Mouse (Mus musculus): Measurements from ENCODE around the gene Gm6592.
"Not testable (repeated sequence)": the region's sequence is repeated elsewhere in the genome, so short reads cannot be mapped to it uniquely, and the experiment has no call there.

Gene Gm6592

DNA sequence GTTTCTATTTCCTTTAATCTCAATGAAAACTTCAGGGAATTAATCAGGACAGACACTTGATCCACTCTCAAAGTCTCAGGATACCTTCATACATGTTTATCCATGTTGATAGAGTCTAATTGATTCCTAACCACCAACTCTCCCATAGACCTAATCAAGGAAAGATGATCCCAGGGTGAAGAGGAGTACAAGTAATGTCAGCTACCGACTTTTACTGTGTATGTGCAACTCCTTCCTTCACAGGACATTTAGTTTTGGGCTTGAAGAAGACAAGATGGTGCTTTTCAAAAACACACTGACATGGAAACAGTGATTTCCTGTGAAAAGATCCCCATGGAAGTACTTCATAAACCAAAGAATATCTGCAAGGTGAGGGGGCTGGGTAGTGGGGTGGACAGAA, at the start of gene Gm6592:
Gm6592 (plus strand) TSS at position 301 of the 400 bp plus-strand sequence.
- no peak for DNase-seq (ENCODE audit: low read depth, low spot score)

DNA sequence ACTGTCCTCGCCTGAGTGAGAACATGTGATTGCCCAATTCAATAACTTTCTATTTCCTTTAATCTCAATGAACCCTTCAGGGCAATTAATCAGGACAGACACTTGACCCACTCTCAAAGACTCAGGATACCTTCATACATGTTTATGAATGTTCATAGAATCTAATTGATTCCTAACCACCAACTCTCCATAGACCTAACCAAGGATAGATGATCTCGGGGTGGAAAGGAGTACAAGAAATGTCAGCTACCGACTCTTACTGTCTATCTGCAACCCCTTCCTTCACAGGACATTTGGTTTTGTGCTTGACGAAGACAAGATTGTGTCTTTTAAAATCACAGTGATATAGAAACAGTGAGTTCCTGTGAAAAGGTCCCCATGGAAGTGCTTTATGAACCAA, 40.4 kb upstream of the Gm6592 start, which contains the start of gene Ssxb5:
Ssxb5 (plus strand) TSS at position 301 of the 400 bp plus-strand sequence.
- DNase-seq (ENCODE audit: low read depth, low spot score) = not testable (repeated sequence)

DNA sequence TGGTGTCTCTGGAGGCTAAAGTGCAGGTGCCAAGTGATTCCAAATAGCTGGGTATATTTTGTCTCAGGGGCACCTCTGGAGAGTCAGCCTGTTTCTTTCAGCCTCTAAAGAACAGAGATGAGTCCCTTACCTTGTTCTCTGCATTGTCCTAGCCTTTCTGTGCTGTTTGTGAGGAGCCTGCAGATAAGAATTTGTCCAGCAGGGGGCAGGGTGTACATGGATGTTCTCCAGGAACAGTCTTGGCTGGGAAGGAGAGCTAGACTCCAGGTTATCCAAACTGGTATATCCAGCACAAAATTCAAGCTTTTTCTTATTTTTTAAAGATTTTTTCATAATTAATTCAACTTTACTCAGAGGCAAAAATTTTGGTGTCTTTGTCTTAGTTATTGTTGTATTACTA, 11.8 kb upstream of the Gm6592 start:
- DNase-seq (ENCODE audit: low read depth, low spot score) = peak; percentile 4

DNA sequence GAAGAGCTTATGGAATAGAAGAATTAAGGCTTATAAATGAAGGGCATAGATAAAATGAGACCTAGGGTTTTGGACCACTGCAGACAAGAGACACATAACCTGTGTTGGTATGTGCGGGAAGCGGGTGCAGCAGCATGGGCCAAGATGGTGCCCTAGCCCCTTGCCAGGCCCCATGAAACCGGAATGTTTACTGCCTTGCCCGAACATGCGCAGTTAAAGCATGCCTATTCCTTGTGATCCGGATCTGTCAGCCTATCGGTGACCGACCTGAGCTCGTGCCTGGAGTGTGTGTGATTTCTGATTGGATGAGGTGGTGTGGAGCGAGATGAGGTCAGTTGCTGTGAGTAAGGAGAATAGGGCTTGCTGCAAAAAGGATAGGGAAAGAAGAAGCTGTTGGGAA, 8.7 kb downstream of the Gm6592 start:
- no peak for DNase-seq (ENCODE audit: low read depth, low spot score)

DNA sequence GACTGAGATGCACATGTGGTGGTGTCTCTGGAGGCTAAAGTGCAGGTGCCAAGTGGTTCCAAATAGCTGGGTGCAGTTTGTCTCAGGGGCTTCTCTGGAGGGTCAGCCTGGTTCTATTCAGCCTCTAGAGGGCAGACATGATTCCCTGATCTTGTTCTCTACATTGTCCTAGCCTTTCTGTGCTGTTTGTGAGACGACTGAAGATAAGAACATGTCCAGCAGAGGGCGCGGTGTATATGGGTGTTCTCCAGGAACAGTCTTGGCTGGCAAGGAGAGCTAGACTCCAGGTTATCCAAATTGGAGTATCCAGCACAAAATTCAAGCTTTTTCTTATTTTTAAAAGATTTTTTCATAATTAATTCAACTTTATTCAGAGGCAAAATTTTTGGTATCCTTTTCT, 20.5 kb downstream of the Gm6592 start:
- peak; percentile 61 for DNase-seq (ENCODE audit: low read depth, low spot score)

DNA sequence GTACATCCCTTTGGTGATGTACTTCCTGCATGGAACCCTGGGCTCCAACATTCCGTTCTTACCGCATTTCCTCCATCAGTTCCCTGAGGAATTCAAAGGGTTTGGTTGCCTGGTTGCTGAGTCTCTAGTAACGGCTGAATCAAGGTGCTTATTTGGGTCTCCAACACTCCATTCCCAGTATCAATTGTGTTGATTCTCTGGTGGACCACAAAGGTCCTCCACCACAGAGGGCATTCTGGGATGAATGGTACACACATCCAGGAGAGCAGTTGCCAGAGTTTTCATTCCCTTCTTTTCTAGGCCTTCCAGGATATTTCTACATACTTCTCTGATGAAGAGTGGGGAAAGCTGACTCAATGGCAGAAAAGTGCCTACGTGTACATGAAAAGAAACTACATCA, 30.2 kb downstream of the Gm6592 start, which contains the start of gene Gm5751:
Gm5751 (plus strand) TSS at position 301 of the 400 bp plus-strand sequence.
- DNase-seq (ENCODE audit: low read depth, low spot score) = not testable (repeated sequence)

DNA sequence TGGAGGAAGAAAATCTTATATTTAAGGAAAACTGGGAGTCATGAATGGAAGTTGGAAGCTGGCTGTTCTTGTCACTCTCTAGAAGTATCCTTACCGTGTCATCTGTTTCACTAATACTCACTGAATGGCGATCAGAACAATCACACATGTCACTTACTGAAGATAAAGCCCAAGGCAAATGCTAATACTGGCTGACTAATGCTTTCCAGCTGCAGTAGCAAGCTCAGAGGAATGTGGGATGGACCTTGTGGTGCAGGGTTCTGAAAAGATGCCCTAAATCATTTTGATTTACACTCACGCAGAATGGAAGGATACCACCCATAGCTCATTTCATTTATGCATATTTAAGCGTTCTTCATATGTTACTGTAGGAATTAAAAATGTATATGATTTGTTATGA, 40.5 kb downstream of the Gm6592 start:
- DNase-seq (ENCODE audit: low read depth, low spot score) = no peak

DNA sequence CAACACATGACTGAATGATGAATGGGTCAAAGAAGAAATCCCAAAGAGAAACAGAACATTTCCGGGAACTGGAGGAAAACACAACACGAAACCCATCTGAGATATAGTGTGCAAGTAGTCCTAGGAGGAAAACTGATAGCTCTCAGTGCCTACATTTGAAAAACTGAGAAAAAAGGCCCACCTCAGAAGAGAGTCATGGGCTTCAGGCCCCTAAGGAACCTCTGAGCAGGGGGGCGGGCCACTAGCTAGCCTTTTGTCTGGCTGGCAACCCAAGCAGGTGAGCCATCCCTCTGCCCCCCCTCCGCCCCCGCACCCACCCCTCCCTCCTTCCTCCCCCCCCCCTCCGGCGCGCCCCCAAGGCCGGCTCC, 48.2 kb downstream of the Gm6592 start:
- no peak for DNase-seq (ENCODE audit: low read depth, low spot score)

DNA sequence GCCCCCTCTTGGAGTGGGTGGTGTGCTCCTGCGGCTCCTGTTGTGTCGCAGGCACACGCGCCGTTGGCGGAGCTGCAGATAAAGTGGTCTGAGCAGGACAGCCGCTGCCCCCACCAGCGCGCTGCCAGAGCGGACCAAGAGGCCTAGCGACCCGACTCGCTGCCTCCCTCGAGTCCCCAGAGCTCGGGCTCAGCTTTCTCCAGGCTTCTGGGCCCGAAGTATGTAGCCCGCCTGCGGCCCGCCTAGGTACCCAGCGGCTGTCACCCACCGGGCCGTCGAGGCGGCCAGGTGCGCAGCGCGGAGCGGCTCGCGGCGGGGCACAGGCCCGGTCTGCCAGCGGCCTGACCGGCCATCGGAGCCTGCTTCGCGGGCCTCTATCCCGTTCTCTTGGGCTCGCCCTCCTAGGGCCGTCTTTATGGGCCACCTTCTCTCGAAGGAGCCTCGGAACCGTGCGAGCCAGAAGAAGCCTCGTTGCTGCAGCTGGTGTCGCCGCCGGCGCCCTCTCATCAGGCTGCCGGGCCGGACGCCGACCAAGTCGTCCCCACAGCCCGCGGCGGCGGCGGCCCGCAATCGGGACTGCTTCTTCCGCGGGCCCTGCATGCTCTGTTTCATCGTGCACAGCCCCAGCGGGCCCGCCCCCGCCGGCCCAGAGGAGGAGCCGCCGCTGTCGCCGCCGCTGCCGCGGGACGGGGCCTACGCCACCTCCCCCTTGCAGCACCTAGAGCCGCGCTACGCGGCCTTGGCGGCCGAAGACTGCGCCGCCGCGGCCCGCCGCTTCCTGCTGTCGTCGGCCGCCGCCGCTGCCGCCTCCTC, 48.8 kb downstream of the Gm6592 start, which contains the start of gene B630019K06Rik:
B630019K06Rik (plus strand) TSS at position 40 of the 813 bp plus-strand sequence.
- no peak for DNase-seq (ENCODE audit: low read depth, low spot score)

DNA sequence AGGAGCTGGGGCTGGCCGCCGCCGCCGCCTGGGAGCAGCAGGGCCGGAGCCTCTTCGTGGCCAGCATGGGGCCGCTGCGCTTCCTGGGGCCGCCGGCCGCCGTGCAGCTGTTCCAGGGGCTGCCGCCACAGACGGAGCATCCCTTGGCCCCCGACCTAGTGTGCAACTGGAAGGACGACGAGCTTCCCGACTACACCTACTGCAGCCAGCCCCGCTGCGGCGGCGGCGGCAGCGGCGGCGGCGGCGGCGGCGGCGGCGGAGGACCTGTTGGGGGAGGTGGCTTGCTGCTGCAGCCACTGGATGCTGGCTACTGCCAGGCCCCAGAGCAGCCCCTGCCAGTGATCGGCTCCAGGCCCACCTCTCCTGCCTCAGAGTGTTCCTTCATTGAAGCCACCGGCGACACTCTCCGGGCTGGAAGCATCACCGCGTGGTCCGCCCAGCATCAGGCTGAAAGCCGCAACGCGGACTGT, 49.4 kb downstream of the Gm6592 start:
- DNase-seq (ENCODE audit: low read depth, low spot score) = no peak

All from embryo, embryonic 11.5 days (tissue).